Mouse (Mus musculus) megakaryocyte, embryonic 14.5 days (primary cell): Measurements from ENCODE around the gene Cand2. TPM values are rescaled to one million over a fixed set of nuclear protein-coding genes. Genes with fewer than 3 reads are reported as not detected.

Experiments used
- H3K27me3 ChIP-seq: replicated peaks from 2 replicates; pipeline ENCODE3; 2012; ENCODE audit warnings: inconsistent platforms
- H3K36me3 ChIP-seq: replicated peaks from 2 replicates; pipeline ENCODE3; 2012; ENCODE audit warnings: low read length, inconsistent platforms, mixed read lengths
- H3K4me1 ChIP-seq: 2 replicates; pipeline ENCODE4 v1.6.1; 2012; ENCODE audit warnings: inconsistent platforms
- H3K4me3 ChIP-seq: replicated peaks from 2 replicates; pipeline ENCODE3; 2012; ENCODE audit warnings: moderate library complexity, mild to moderate bottlenecking, inconsistent platforms
- H3K9me3 ChIP-seq: 2 replicates; pipeline ENCODE4 v1.6.1; 2012; ENCODE audit warnings: inconsistent platforms
- FLI1 ChIP-seq: IDR thresholded peaks from 2 replicates; pipeline ENCODE4 v1.6.1; 2012; ENCODE audit warnings: low read length, inconsistent platforms, mixed read lengths
- GATA1 ChIP-seq: IDR thresholded peaks from 3 replicates; pipeline ENCODE4 v1.6.1; 2012; ENCODE audit warnings: mixed read lengths, low read length, inconsistent platforms, borderline replicate concordance
- polyA plus RNA-seq: library from polyadenylated mRNA; stranded (reverse); fragments of >175 nt; gene quantifications from 2 replicates; pipeline ENCODE4 v1.2.3, GENCODE M21; 2012; ENCODE audit warnings: low replicate concordance; ENCODE audit not compliant: insufficient read depth

The Cand2 gene
- polyA plus RNA-seq = 7.0 and 7.1 TPM in 2 replicates

GRCm38 (mm10) chr6:115774501-115774921 lies at the start of gene Cand2:
TSS of gene Cand2 (plus strand) at chr6:115774538.
- H3K4me3 ChIP-seq = peak within 1 kb of the TSS; percentile 95
- TF ChIP-seq GATA1 = no peak
- TF ChIP-seq FLI1 = no peak
- H3K27me3 ChIP-seq = no peaks in the 10 kb centered on the region
- H3K36me3 ChIP-seq = peaks cover 10% of the 10 kb centered on the region
- no peaks in the 10 kb centered on the region for H3K9me3 ChIP-seq
- peaks cover 70% of the 10 kb centered on the region for H3K4me1 ChIP-seq

DNA sequence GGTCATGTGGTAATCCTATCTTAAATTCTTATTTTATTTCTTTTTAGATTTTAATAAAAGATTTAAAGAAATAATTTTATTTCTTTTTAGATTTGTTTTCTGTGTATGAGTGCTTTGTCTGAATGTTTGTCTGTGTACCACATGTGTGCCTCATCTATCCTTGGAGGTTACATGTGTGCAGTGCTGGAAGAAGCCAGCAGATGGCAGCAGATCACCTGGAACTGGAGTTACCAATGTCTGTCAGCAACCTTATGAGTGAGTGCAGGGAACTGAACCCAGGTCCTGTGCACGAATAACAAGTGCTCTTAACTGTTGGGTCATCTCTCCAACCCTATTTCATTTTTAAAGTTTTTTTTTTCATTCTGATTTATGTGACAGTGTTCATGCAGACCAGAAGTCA lies 47.2 kb upstream of the Cand2 start:
- Histone ChIP-seq H3K36me3 (peaks cover 54% of the 10 kb centered on the region), H3K27me3 (peaks cover 3% of the 10 kb centered on the region), H3K4me1 (peaks cover 13% of the 10 kb centered on the region; the same call in 1 of the 2 replicates), H3K9me3 (peaks cover 16% of the 10 kb centered on the region), H3K4me3 (no peak overlapping the region)
- TF ChIP-seq FLI1 (no peak), GATA1 (no peak)

- no peak overlapping the region for H3K4me3 ChIP-seq
- peaks cover 16% of the 10 kb centered on the region for H3K9me3 ChIP-seq
- TF ChIP-seq FLI1 (no peak), GATA1 (no peak)
- peaks cover 59% of the 10 kb centered on the region for H3K36me3 ChIP-seq
- peaks cover 12% of the 10 kb centered on the region; the same call in 1 of the 2 replicates for H3K4me1 ChIP-seq
- peaks cover 3% of the 10 kb centered on the region for H3K27me3 ChIP-seq
These were observed 46.8 kb upstream of the Cand2 start for GRCm38 (mm10) chr6:115727570-115727969.

- Histone ChIP-seq H3K4me3 (no peak overlapping the region), H3K27me3 (no peaks in the 10 kb centered on the region), H3K36me3 (peaks cover 91% of the 10 kb centered on the region), H3K4me1 (peaks cover 14% of the 10 kb centered on the region), H3K9me3 (peaks cover 16% of the 10 kb centered on the region)
- TF ChIP-seq FLI1 = no peak
- TF ChIP-seq GATA1 = no peak
These were observed 43.6 kb upstream of the Cand2 start for GRCm38 (mm10) chr6:115730560-115731342.

DNA sequence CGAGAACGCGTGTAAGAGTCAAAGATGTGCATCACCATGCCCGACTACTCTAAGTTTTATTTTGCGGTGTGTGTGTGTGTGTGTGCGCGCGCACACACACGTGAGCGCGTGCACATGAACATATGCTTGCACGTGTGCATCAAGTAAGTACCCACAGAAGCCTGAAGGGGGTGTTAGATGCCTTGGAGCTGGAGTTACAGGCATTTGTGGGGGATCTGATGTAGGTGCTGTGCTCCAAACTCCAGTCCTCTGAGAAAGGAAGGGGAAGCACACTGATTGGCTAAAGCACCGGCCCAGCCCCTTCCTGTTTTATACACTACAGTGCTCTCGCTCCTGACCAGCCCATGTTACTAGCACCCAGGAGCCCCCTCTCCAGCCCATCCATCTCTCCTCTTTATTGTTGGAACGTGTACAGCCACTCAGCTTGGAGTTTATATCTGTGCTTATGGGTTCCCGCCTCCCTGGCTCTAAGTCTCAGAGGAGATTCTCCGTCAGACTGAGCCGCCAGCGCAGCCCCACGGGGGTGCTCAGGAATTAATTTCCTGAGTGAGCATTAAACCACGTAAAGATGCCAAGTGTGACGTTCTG lies 41.9 kb upstream of the Cand2 start:
- no peak for TF ChIP-seq GATA1
- TF ChIP-seq FLI1 = no peak
- Histone ChIP-seq H3K36me3 (peaks cover 98% of the 10 kb centered on the region), H3K27me3 (no peaks in the 10 kb centered on the region), H3K9me3 (peaks cover 20% of the 10 kb centered on the region), H3K4me1 (peaks cover 20% of the 10 kb centered on the region), H3K4me3 (no peak overlapping the region)

- peaks cover 26% of the 10 kb centered on the region for H3K4me1 ChIP-seq
- 0 out of 2 replicates have a peak, but pooled peaks cover 5% of the 10 kb centered on the region for H3K9me3 ChIP-seq
- H3K36me3 ChIP-seq = peaks cover 97% of the 10 kb centered on the region
- TF ChIP-seq FLI1 (no peak), GATA1 (no peak)
- no peak overlapping the region for H3K4me3 ChIP-seq
- H3K27me3 ChIP-seq = no peaks in the 10 kb centered on the region
These were observed 39.4 kb upstream of the Cand2 start for GRCm38 (mm10) chr6:115734909-115735308.

DNA sequence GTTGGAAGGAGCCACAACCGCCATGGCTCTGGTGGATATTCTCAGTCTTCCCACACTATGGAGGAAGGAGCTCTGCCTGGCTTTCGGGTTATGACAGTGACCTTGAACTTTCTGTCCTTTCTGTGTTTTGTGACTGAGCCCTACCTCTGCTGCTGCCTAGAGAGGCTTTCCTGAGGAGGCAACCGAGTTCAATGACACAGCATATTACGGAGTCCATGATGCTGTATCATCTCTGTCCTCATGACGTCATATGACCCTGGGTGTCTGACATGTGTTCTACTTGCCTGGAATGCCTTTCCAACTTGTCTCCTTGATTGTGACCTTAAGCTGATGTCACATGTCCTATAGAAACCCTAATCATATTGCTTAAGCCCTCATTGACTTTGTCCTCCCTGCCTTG lies 35.3 kb upstream of the Cand2 start:
- Histone ChIP-seq H3K27me3 (no peaks in the 10 kb centered on the region), H3K9me3 (0 out of 2 replicates have a peak, but pooled peaks cover 5% of the 10 kb centered on the region), H3K4me1 (peaks cover 63% of the 10 kb centered on the region), H3K4me3 (peak overlapping the region; percentile 1), H3K36me3 (peaks cover 98% of the 10 kb centered on the region)
- TF ChIP-seq GATA1 = no peak
- no peak for TF ChIP-seq FLI1

DNA sequence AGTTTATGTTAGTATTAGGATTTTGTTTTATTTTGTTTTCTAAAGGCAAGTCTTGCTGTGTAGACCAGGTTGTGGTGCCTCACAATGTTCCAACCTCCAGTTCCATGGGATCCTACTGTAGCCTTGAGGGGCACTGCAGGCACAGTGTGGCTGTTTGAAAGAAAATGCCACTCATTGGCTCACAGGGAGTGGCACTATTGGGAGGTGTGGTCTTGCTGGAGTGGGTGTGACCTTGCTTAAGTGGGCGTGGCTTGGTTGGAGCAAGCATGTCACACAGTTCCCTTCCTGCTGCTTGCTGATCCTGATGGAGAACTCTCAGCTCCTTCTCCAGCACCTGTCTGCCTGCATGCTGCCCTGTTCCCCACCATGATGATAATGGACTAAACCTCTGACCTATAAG lies 30.8 kb upstream of the Cand2 start:
- Histone ChIP-seq H3K27me3 (no peaks in the 10 kb centered on the region), H3K9me3 (no peaks in the 10 kb centered on the region), H3K4me3 (peak overlapping the region; percentile 57), H3K4me1 (peaks cover 93% of the 10 kb centered on the region), H3K36me3 (peaks cover 97% of the 10 kb centered on the region)
- TF ChIP-seq GATA1 = no peak
- no peak for TF ChIP-seq FLI1

DNA sequence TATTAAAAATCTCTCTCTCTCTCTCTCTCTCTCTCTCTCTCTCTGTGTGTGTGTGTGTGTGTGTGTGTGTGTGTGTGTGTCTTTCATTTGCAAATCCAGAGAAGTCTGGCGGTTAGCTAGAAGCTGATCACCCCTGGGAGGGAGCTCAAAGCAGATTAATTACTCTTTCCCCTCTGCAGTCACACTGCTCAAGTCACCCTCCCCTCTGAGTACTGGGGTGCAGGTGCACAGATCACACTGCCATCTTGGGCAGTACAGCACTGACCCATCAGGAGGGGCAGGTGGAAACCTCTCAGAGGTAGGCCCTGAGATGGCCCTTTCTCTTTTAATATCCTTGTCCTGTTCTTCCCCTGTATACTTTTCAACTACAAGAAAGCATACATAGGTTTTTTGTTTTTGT lies 28.0 kb upstream of the Cand2 start:
- Histone ChIP-seq H3K4me1 (peaks cover 95% of the 10 kb centered on the region), H3K27me3 (no peaks in the 10 kb centered on the region), H3K9me3 (no peaks in the 10 kb centered on the region), H3K36me3 (peaks cover 97% of the 10 kb centered on the region), H3K4me3 (no peak overlapping the region)
- TF ChIP-seq FLI1 (no peak), GATA1 (no peak)

GRCm38 (mm10) chr6:115755536-115755935 lies 18.8 kb upstream of the Cand2 start:
- Histone ChIP-seq H3K9me3 (no peaks in the 10 kb centered on the region), H3K36me3 (peaks cover 81% of the 10 kb centered on the region), H3K4me3 (peak overlapping the region; percentile 90), H3K27me3 (no peaks in the 10 kb centered on the region), H3K4me1 (peaks cover 86% of the 10 kb centered on the region)
- TF ChIP-seq FLI1 (no peak), GATA1 (peak; percentile 34; the same call in 1 of the 3 replicates)
